Mouse (Mus musculus): ENCODE measurements around the gene Mesd. TPM values are rescaled to one million over a fixed set of nuclear protein-coding genes. Genes with fewer than 3 reads are reported as not detected.

Mesd gene
- 17.8 and 19.8 TPM in 2 replicates for total RNA-seq (2017)

GRCm38 (mm10) chr7:83884021-83884658 lies at the start of gene Mesd, which contains the start of gene Tlnrd1:
TSS of gene Mesd (plus strand) at chr7:83884466.
TSS of gene Tlnrd1 (minus strand) at chr7:83884305.
- ATAC-seq (ENCODE audit: extremely low read depth, insufficient number of reproducible peaks, low FRiP score, poor library complexity, severe bottlenecking), result peak; percentile 85

GRCm38 (mm10) chr7:83838525-83839224 lies 45.6 kb upstream of the Mesd start:
- ATAC-seq (ENCODE audit: extremely low read depth, insufficient number of reproducible peaks, low FRiP score, poor library complexity, severe bottlenecking), result no peak

- no peak for ATAC-seq (ENCODE audit: extremely low read depth, insufficient number of reproducible peaks, low FRiP score, poor library complexity, severe bottlenecking)
Observed at GRCm38 (mm10) chr7:83840076-83840475, 44.2 kb upstream of the Mesd start.

DNA sequence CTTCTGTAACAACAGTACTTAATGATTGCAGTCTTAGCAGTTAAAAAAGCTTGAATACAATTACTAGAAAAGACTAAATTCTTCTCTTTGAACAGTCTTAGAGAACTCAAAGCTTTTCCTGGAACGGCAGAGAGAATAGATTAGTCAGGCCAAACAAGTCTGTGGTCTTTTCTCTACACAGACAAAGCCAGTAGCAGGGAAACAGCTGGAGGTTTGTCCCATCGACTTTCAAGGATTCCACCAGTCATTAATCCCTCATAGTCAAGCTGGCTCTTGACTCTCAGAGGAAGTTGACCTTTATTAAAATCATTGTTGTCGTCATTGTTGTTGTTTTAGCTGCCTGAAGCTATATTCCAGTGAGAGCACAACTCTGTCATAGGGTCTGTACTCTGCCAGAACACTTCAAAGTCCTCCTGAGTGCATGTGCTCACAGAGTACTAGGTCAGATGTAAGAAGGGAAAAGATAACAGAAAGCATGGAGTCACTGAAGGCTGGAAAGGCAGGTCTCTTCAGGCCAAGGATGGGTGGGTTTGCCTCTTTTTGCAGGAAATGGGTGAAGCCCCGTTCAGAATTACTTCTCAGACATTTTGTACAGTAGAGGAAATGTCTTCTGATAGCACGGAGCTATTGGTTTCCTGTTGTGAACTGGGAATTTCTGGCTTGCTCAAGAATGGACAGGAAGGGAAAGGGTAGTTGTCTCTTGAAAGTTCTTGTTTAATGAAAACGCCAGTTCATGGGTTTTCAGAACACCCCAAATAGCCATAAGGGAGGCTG lies 41.6 kb upstream of the Mesd start:
- ATAC-seq (ENCODE audit: extremely low read depth, insufficient number of reproducible peaks, low FRiP score, poor library complexity, severe bottlenecking), result no peak

DNA sequence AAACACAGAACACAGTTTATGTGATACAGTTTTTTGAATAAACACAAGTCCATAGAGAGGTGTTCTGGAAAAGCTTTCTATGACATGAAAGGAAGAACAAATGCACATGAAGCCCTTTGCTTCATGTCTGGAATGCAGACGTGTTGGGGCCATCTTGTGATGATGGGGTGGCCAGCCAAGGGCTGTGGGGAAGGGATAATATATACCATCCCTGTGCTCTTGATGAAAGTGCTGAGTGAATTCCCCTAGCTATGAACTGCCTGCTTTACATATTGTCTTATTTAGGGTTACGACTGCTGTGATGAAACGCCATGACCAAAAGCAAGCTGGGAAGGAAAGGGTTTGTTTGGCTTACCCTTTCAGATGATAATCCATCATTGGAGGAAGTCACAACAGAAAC lies 39.5 kb upstream of the Mesd start:
- no peak for ATAC-seq (ENCODE audit: extremely low read depth, insufficient number of reproducible peaks, low FRiP score, poor library complexity, severe bottlenecking)

GRCm38 (mm10) chr7:83847187-83848075 lies 36.8 kb upstream of the Mesd start:
- ATAC-seq (ENCODE audit: extremely low read depth, insufficient number of reproducible peaks, low FRiP score, poor library complexity, severe bottlenecking), result no peak

DNA sequence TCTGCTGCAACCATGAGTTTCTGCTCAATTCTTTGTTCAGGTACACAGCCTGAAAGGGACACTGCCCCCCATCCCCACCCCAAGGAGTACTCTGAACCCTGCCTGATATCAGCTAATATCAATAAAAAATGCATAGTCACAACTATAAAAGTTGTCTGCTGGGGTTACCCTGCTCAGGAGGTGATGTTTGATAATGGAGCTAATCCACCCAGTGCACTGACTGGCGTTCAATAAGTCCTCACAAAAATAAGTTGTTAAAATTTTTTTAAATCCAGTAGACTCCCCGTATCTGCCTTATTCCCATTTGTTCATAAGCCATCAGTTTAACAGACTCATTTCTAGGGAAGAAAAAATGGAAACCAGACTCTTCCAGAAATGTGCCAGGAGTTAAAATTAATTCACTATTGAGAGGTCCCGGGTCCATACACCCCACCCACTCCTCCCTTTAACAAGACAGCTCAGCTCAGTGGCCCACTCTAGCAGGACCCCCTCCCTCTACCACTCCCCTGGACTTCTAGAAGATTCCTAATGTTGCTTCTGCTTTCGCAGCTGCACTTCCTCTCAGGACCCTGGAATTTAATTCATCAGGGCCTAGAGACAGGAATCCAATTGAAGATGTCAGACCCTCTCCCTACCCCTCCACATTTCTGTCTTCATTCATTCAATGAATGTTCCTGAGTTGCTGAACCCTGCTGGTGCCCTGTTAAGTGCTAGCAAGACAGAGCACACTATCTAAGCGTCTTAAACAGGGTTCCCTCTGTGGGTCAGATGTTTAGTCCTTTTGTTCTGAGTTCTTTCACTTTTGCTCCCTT lies 32.5 kb upstream of the Mesd start:
- ATAC-seq (ENCODE audit: extremely low read depth, insufficient number of reproducible peaks, low FRiP score, poor library complexity, severe bottlenecking), result no peak

- 0 out of 2 replicates have a peak, but pooled peaks have one; percentile 9 for ATAC-seq (ENCODE audit: extremely low read depth, insufficient number of reproducible peaks, low FRiP score, poor library complexity, severe bottlenecking)
Observed at GRCm38 (mm10) chr7:83852381-83853380, 31.6 kb upstream of the Mesd start.

GRCm38 (mm10) chr7:83855203-83855602 lies 29.1 kb upstream of the Mesd start:
- ATAC-seq (ENCODE audit: extremely low read depth, insufficient number of reproducible peaks, low FRiP score, poor library complexity, severe bottlenecking), result no peak

DNA sequence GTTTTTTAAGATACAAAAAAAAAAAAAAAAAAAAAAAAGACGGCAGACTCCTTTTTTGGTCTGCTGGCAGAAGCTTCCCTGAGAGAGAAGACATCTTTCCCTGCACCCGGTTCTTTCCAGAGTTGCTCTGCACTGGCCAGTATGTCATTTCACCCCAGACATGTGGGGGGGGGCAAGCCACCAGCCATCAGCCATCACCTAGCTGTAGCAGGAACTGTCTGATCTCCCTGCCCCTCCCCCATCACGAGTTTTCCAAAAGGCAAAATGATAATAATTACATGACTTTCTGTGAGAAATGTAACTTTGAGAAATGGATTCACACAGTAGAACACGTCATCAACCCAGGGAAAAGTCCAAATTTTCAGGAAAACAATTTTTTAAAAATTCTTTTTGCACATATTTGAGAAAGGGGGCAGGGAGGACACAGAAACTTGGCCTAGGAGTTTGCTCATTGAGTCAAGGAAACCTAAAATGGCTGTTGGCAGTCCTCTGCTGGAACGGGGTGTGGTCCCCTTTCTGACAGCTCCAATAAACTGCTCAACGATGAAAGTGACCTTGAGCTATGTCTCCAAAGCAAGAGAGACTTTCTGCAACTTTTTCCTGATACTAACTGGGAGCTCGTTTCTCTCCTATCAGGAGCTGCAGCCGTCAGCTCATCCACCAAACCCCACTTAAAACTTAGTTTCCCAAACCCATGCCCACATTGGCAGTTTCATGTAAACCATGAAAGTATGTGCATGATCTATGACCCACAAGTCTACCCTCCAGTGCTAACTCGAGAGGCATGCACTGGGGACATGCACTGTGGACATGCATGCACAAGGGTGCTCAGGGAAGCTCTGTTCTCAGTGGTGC lies 27.7 kb upstream of the Mesd start:
- no peak for ATAC-seq (ENCODE audit: extremely low read depth, insufficient number of reproducible peaks, low FRiP score, poor library complexity, severe bottlenecking)

DNA sequence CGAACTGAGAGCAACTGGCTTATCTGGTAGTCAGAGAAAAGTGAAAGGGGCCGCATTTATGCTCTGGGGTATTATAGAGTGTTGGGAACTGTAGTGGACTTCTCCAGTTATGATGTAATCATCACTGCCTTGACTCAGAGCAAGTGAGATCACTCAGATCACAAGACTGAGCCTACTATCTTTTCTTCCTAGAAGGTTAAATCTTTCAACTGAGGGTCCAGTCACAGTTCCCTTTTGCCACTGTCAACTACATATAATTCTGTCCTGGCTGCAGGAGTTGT lies 27.1 kb upstream of the Mesd start:
- ATAC-seq (ENCODE audit: extremely low read depth, insufficient number of reproducible peaks, low FRiP score, poor library complexity, severe bottlenecking), result no peak

DNA sequence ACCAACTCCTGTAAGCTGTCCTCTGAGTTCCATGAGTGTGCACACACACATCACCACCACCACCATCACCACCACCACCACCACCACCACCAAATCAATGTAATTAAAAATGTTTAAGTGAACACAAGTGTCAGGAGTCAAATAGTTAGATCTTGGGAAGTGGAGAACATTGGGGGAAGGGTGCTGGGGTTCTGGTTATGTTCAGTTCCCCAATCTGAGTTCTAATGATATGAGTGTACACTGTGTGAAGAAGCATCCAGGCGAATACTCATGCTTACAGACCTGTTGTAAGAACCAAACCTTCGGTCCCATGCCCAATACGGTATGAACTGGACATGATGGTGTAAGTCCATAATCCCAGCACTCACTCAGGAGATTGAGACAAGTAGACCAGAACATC lies 26.3 kb upstream of the Mesd start:
- ATAC-seq (ENCODE audit: extremely low read depth, insufficient number of reproducible peaks, low FRiP score, poor library complexity, severe bottlenecking), result no peak

- no peak for ATAC-seq (ENCODE audit: extremely low read depth, insufficient number of reproducible peaks, low FRiP score, poor library complexity, severe bottlenecking)
Observed at GRCm38 (mm10) chr7:83859378-83860083, 24.7 kb upstream of the Mesd start.

DNA sequence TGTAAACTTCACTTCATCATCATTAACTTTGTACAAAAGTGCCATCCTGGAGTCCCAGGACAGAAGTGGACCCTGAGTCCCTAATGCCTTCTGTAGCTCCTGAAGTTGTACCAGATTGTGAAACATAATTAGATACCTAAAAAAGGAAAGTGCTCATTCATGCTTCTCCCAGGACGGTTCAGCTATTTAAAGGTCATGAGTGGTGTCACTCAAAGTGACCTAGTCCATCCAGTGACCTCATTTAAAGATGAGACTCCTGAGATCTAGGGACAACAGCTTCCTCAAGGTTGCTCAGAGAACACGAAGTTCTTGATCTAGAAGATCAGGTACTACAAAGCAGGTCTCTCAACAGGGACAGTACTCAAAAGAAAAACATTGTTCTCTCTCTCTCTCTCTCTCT lies 20.7 kb upstream of the Mesd start:
- ATAC-seq (ENCODE audit: extremely low read depth, insufficient number of reproducible peaks, low FRiP score, poor library complexity, severe bottlenecking), result no peak

DNA sequence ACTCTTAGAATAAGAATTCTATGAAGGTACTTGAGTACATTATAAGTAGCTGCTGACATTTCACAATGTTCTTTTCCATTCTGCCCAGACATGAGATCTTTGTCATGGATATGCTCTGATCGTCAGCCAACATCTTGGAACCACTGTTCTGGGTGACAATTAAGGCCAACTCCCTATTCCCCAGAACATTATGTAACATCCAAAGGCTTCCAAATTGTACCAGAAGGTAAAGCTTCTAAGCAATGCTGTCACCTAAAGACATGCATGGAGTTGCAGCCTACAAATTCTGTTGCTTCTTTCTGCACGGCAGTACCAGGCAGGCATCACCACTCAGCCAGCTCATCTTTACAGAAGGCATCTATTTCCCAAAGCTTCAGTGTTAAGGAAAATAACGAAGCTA lies 16.1 kb upstream of the Mesd start:
- ATAC-seq (ENCODE audit: extremely low read depth, insufficient number of reproducible peaks, low FRiP score, poor library complexity, severe bottlenecking), result no peak

Data from neutrophil, adult 5-6 weeks (primary cell).